Mouse (Mus musculus) spleen, postnatal 4 days (tissue): ENCODE measurements around the gene Gm49450.
A peak's percentile ranks its signal among the peaks of the same experiment; 100 is the strongest.
"Not testable (repeated sequence)": the region's sequence is repeated elsewhere in the genome, so short reads cannot be mapped to it uniquely, and the experiment has no call there.

Experiments
- DNase-seq, 2 experiments: peaks; one replicate each; pipeline ENCODE4 v3.0.0; 2022; ENCODE audit warnings: low spot score in 2 of 2

The Gm49450 gene

GRCm38 (mm10) chr15:98956000-98956399 lies 2.6 kb upstream of the Gm49450 start:
- DNase-seq, result no peak

- no peak for DNase-seq
Measured at GRCm38 (mm10) chr15:98955324-98955723, 2.0 kb upstream of the Gm49450 start.

- DNase-seq, result no peak
Measured at GRCm38 (mm10) chr15:98954425-98955253, 1.3 kb upstream of the Gm49450 start.

GRCm38 (mm10) chr15:98952751-98953400 lies 475 bp downstream of the Gm49450 start:
- peak; percentile 58 to 87 for DNase-seq

- no peak for DNase-seq
Measured at GRCm38 (mm10) chr15:98952063-98952455, 1.3 kb downstream of the Gm49450 start.

- not testable (repeated sequence) for DNase-seq
Measured at GRCm38 (mm10) chr15:98951122-98952062, 2.0 kb downstream of the Gm49450 start.

- DNase-seq, result no peak
Measured at GRCm38 (mm10) chr15:98949607-98949892, 3.8 kb downstream of the Gm49450 start.

GRCm38 (mm10) chr15:98948857-98949606 lies 4.3 kb downstream of the Gm49450 start:
- no peak for DNase-seq

GRCm38 (mm10) chr15:98948382-98948781 lies 5.0 kb downstream of the Gm49450 start:
- no peak for DNase-seq

- no peak for DNase-seq
Measured at GRCm38 (mm10) chr15:98947884-98948283, 5.5 kb downstream of the Gm49450 start.

GRCm38 (mm10) chr15:98943133-98943532 lies 10.2 kb downstream of the Gm49450 start:
- DNase-seq, result no peak

- no peak for DNase-seq
Measured at GRCm38 (mm10) chr15:98942081-98942480, 11.3 kb downstream of the Gm49450 start.

- no peak for DNase-seq
Measured at GRCm38 (mm10) chr15:98941539-98941938, 11.8 kb downstream of the Gm49450 start.

- DNase-seq, result no peak
Measured at GRCm38 (mm10) chr15:98940816-98941215, 12.5 kb downstream of the Gm49450 start.

GRCm38 (mm10) chr15:98934217-98934839 lies 19.0 kb downstream of the Gm49450 start, which contains the start of gene Tuba1b:
Gene Tuba1b (minus strand): TSS chr15:98934565.
- peak; percentile 92 to 95 for DNase-seq

GRCm38 (mm10) chr15:98933833-98934216 lies 19.5 kb downstream of the Gm49450 start:
- peak; percentile 94 to 96 for DNase-seq

GRCm38 (mm10) chr15:98933004-98933671 lies 20.2 kb downstream of the Gm49450 start:
- not testable (repeated sequence) for DNase-seq

- DNase-seq, result no peak
Measured at GRCm38 (mm10) chr15:98930998-98931397, 22.4 kb downstream of the Gm49450 start.

GRCm38 (mm10) chr15:98930017-98930734 lies 23.2 kb downstream of the Gm49450 start:
- DNase-seq, result no peak
